8 mouse cellular contexts compared by ENCODE assay signal in genomic region chr7:45395129-45395541, GRCm38 (mm10). TPM values are rescaled to one million over a fixed set of nuclear protein-coding genes. Genes with fewer than 3 reads are reported as not detected.
DNase-seq lines count a peak whose midpoint lies in the region; ATAC-seq lines count a peak whose summit lies in the region.

No protein-coding gene starts in this region.

- H3K27me3 ChIP-seq in kidney, embryonic 16.5 days (ENCODE audit: insufficient read depth, low read length), result no peaks in the 10 kb centered on the region
- no peaks in the 10 kb centered on the region for H3K27me3 ChIP-seq in embryonic facial prominence, embryonic 13.5 days
- H3K27me3 ChIP-seq in neural tube, embryonic 13.5 days, result no peaks in the 10 kb centered on the region

- H3K9ac ChIP-seq in kidney, embryonic 16.5 days (replicated peaks; ENCODE audit: low read length), result peak overlapping the region; percentile 97
- H3K9ac ChIP-seq in embryonic facial prominence, embryonic 13.5 days, result peak overlapping the region; percentile 91
- peak overlapping the region; percentile 86 for H3K9ac ChIP-seq in neural tube, embryonic 13.5 days

- ATAC-seq in kidney, embryonic 16.5 days (ENCODE audit: low FRiP score, low TSS enrichment), result peak; percentile 81
- peak; percentile 70 for ATAC-seq in embryonic facial prominence, embryonic 13.5 days (ENCODE audit: insufficient number of reproducible peaks, insufficient read depth, low FRiP score, low TSS enrichment, low read depth)
- ATAC-seq in neural tube, embryonic 13.5 days (ENCODE audit: low read depth), result peak; percentile 81

- WGBS in kidney, embryonic 16.5 days, result 0% methylated on average over 18 of the region's 20 CpGs
- WGBS in embryonic facial prominence, embryonic 13.5 days, result under 1% methylated on average over 18 of the region's 20 CpGs
- WGBS in large intestine, adult 2 months, result under 1% methylated on average over 19 of the region's 20 CpGs
- WGBS in neural tube, embryonic 13.5 days, result 0% methylated on average over 18 of the region's 20 CpGs

- DNase-seq in kidney, adult 11 months, result no peak
- DNase-seq in NIH3T3 (ENCODE audit: low read depth), result peak; percentile 82
- peak; percentile 8 for DNase-seq in large intestine, adult 2 months (ENCODE audit: low read depth, low spot score)
- DNase-seq in adrenal gland, adult 18-20 months (ENCODE audit: low spot score in 2 of 2), result no peak
- no peak for DNase-seq in thymus, adult 18-20 months

- peaks cover 18% of the 10 kb centered on the region for H3K4me1 ChIP-seq in kidney, embryonic 16.5 days (ENCODE audit: insufficient read depth, low read length)
- H3K4me1 ChIP-seq in embryonic facial prominence, embryonic 13.5 days, result peaks cover 17% of the 10 kb centered on the region
- peaks cover 29% of the 10 kb centered on the region for H3K4me1 ChIP-seq in neural tube, embryonic 13.5 days (replicated peaks)

- peaks cover 23% of the 10 kb centered on the region for H3K36me3 ChIP-seq in kidney, embryonic 16.5 days (ENCODE audit: insufficient read depth, low read length)
- peaks cover 25% of the 10 kb centered on the region for H3K36me3 ChIP-seq in embryonic facial prominence, embryonic 13.5 days
- peaks cover 26% of the 10 kb centered on the region for H3K36me3 ChIP-seq in neural tube, embryonic 13.5 days

- peak overlapping the region; percentile 99 for H3K4me2 ChIP-seq in kidney, embryonic 16.5 days (replicated peaks; ENCODE audit: low read depth, low read length)
- peak overlapping the region; percentile 95 for H3K4me2 ChIP-seq in embryonic facial prominence, embryonic 13.5 days
- H3K4me2 ChIP-seq in neural tube, embryonic 13.5 days, result peak overlapping the region; percentile 100

- peak overlapping the region; percentile 98 for H3K27ac ChIP-seq in kidney, embryonic 16.5 days (ENCODE audit: low read length)
- H3K27ac ChIP-seq in embryonic facial prominence, embryonic 13.5 days, result peak overlapping the region; percentile 99
- H3K27ac ChIP-seq in neural tube, embryonic 13.5 days (replicated peaks), result peak overlapping the region; percentile 95

- no peaks in the 10 kb centered on the region for H3K9me3 ChIP-seq in kidney, embryonic 16.5 days (ENCODE audit: low read length)
- H3K9me3 ChIP-seq in embryonic facial prominence, embryonic 13.5 days, result no peaks in the 10 kb centered on the region
- H3K9me3 ChIP-seq in neural tube, embryonic 13.5 days, result no peaks in the 10 kb centered on the region

- H3K4me3 ChIP-seq in kidney, embryonic 16.5 days (ENCODE audit: low read length), result peak overlapping the region; percentile 88
- peak overlapping the region; percentile 61 for H3K4me3 ChIP-seq in embryonic facial prominence, embryonic 13.5 days
- peak overlapping the region; percentile 74 for H3K4me3 ChIP-seq in neural tube, embryonic 13.5 days

RNA-seq across cellular contexts. Expression of gene Snrnp70, which starts 0.4 kb away (rescaled TPM):
- 211 and 227 TPM in 2 replicates for polyA plus RNA-seq in kidney, embryonic 16.5 days (2015; fragmentation: Nextera tagmentation; extraction: Ambion mirVana)
- polyA plus RNA-seq in embryonic facial prominence, embryonic 13.5 days (2015; fragmentation: Nextera tagmentation; extraction: Ambion mirVana), result 285 and 299 TPM in 2 replicates
- 102 and 165 TPM in 2 replicates for polyA plus RNA-seq in large intestine, adult 2 months (2012; rRNA removed)
- polyA plus RNA-seq in neural tube, embryonic 13.5 days (2015; fragmentation: Nextera tagmentation; extraction: Ambion mirVana), result 186 and 225 TPM in 2 replicates
- 100 to 1,000 TPM; 262 to 325 TPM for total RNA-seq in adrenal gland, adult 18-20 months (2021)

RNA-seq across cellular contexts. Expression of gene Kcna7, which starts 10.3 kb away (rescaled TPM):
- not detected in 2 replicates for polyA plus RNA-seq in kidney, embryonic 16.5 days (2015; fragmentation: Nextera tagmentation; extraction: Ambion mirVana)
- not detected in 2 replicates for polyA plus RNA-seq in embryonic facial prominence, embryonic 13.5 days (2015; fragmentation: Nextera tagmentation; extraction: Ambion mirVana)
- 0.06 TPM in 1 of 2 replicates, not detected in the other for polyA plus RNA-seq in large intestine, adult 2 months (2012; rRNA removed)
- polyA plus RNA-seq in neural tube, embryonic 13.5 days (2015; fragmentation: Nextera tagmentation; extraction: Ambion mirVana), result not detected in 2 replicates
- not detected for total RNA-seq in adrenal gland, adult 18-20 months (2021)

RNA-seq across cellular contexts. Expression of gene Ntf5, which starts 18.4 kb away (rescaled TPM):
- polyA plus RNA-seq in kidney, embryonic 16.5 days (2015; fragmentation: Nextera tagmentation; extraction: Ambion mirVana), result 1.5 and 1.6 TPM in 2 replicates
- 4.6 and 6.1 TPM in 2 replicates for polyA plus RNA-seq in embryonic facial prominence, embryonic 13.5 days (2015; fragmentation: Nextera tagmentation; extraction: Ambion mirVana)
- polyA plus RNA-seq in large intestine, adult 2 months (2012; rRNA removed), result 0.10 and 0.16 TPM in 2 replicates
- polyA plus RNA-seq in neural tube, embryonic 13.5 days (2015; fragmentation: Nextera tagmentation; extraction: Ambion mirVana), result not detected in 2 replicates
- total RNA-seq in adrenal gland, adult 18-20 months (2021), result under 1 TPM; 0.17 to 0.45 TPM

RNA-seq across cellular contexts. Expression of gene Lin7b, which starts 24.8 kb away (rescaled TPM):
- 1.7 and 1.9 TPM in 2 replicates for polyA plus RNA-seq in kidney, embryonic 16.5 days (2015; fragmentation: Nextera tagmentation; extraction: Ambion mirVana)
- 1.6 and 2.7 TPM in 2 replicates for polyA plus RNA-seq in embryonic facial prominence, embryonic 13.5 days (2015; fragmentation: Nextera tagmentation; extraction: Ambion mirVana)
- 4.5 and 7.9 TPM in 2 replicates for polyA plus RNA-seq in large intestine, adult 2 months (2012; rRNA removed)
- 11.1 and 11.6 TPM in 2 replicates for polyA plus RNA-seq in neural tube, embryonic 13.5 days (2015; fragmentation: Nextera tagmentation; extraction: Ambion mirVana)
- 1 to 10 TPM; 1.3 to 1.7 TPM for total RNA-seq in adrenal gland, adult 18-20 months (2021)

RNA-seq across cellular contexts. Expression of gene Lhb, which starts 25.5 kb away (rescaled TPM):
- not detected in 2 replicates for polyA plus RNA-seq in kidney, embryonic 16.5 days (2015; fragmentation: Nextera tagmentation; extraction: Ambion mirVana)
- polyA plus RNA-seq in embryonic facial prominence, embryonic 13.5 days (2015; fragmentation: Nextera tagmentation; extraction: Ambion mirVana), result 0.41 and 1.2 TPM in 2 replicates
- polyA plus RNA-seq in large intestine, adult 2 months (2012; rRNA removed), result not detected in 2 replicates
- not detected in 2 replicates for polyA plus RNA-seq in neural tube, embryonic 13.5 days (2015; fragmentation: Nextera tagmentation; extraction: Ambion mirVana)
- total RNA-seq in adrenal gland, adult 18-20 months (2021), result not detected

Comparison
In these comparisons a context has a peak if more than half of its experiments do, and no peak if none do; other contexts are left out.
1. DNase-seq: peak in NIH3T3 (single experiment) and large intestine, adult 2 months (single experiment); none in kidney, adult 11 months (single experiment), adrenal gland, adult 18-20 months (0 of 2) and thymus, adult 18-20 months (0 of 2).
2. Peak in every context shown above with its lines, with median percentiles within 50 percentile points of each other: ATAC-seq, H3K27ac ChIP-seq, H3K4me2 ChIP-seq, H3K4me3 ChIP-seq and H3K9ac ChIP-seq.